Mouse (Mus musculus): ENCODE measurements around the gene Eif3k.

The Eif3k gene

DNA sequence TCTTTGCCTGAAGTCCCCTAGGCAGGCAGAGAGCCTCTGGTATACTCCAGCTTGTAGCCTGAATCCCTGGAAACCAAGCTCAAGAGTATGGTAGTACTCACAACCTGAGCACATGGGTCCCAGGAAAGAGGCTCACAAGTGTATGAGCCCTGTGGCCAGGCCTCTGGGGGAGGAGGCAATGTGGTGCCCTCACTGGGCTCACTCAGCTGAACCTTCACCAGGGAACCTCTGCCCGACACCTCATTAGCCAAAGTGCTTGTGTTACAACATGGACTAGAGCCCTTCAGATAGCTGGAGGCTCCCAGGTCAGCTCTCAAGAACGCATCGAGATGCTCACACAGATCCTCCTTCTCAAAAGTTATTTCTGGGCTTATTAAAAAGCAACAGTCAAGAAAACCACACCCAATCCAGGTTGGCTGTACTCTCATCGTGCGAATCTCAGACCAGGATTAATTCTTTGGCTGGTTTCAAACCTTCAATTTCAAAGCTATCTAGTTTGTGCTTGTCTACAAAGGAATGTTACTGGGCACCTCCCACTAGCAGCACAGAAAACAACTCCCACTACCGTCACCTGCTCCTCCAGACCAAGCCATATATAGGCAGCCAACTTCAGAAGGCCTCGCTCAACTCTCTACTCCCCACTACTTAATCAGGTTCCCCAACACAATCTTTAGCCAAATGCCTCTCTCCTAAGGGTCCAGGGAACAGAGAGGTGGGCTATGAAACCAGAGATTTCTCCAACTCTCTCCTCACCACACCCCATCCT is 42.1 kb downstream of the Eif3k start:
- DNase-seq (ENCODE audit: low read depth), result no peak

- DNase-seq (ENCODE audit: low read depth), result no peak
Observed at GRCm38 (mm10) chr7:28938654-28939053, 43.0 kb downstream of the Eif3k start.

DNA sequence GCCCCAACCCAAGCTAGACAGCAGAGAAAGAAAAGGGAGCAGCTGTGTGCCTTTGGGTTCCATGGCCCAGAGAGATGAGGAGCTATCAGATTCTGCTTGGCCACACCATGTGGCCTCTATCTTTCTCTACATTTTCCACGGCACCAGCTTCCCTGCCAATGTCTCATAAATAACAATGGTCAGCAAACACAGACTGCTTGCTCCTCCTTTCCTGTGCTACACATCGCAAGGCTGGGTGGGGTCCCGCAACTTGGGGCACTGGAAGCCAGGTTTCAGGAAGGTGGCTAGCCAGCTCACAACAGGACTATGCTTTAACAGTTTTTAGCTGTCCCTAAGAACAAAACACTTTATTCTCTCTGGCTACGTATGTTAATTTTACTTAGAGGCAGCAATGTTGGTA is 44.9 kb downstream of the Eif3k start:
- no peak for DNase-seq (ENCODE audit: low read depth)

- DNase-seq (ENCODE audit: low read depth), result no peak
Observed at GRCm38 (mm10) chr7:28933825-28934224, 47.8 kb downstream of the Eif3k start.

DNA sequence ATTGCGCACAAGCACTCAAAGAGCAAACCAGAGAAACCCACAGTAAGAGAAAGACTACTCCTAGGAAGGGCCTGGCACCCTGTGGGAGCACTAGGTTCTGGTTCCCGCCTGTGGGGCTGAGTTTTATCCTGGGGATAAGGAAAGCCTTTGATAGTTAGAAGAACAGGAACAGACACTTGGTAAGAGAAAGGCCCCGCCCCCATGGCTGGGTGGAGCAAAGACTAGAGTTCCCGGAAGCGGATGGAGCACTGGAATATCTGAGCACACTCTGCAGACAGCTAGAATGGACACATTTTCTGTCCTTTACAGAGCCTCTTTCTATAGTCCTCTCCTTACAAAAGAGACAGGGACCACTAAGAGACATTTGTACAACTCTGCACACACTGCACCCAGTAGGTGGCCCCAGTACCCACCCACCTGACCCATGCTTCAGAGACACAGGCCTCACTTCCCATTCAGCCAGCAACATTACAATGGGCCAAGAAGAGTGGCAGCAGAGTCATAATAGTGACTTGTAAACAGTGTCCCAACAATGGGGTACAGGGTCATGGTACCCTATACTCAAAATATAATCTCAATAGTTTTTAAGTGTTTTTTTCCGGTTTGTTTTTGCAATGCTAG is 49.1 kb downstream of the Eif3k start:
- peak; percentile 46 for DNase-seq (ENCODE audit: low read depth)

DNA sequence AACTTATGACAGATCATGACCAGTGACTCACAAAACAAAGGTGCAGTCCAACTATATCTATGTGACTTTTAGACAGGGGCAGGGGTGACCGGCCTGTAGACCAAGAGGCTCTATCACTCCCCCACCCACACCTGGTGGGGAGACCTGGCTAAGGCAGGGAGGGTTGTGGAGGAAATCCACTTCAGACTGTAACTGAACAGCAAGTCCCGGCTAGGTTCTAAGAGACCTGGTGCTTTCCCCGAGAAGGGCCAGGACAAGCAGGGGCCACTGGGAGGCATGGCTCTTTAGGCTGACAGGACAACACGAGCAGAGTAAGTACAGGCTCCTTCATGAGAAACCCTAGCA is 50.0 kb downstream of the Eif3k start:
- DNase-seq (ENCODE audit: low read depth), result no peak

GRCm38 (mm10) chr7:28931032-28931694 is 50.5 kb downstream of the Eif3k start:
- DNase-seq (ENCODE audit: low read depth), result peak; percentile 37

- peak; percentile 45 for DNase-seq (ENCODE audit: low read depth)
Observed at GRCm38 (mm10) chr7:28930320-28931031, 51.2 kb downstream of the Eif3k start.

GRCm38 (mm10) chr7:28929381-28929780 is 52.3 kb downstream of the Eif3k start:
- DNase-seq (ENCODE audit: low read depth), result no peak

- DNase-seq (ENCODE audit: low read depth), result peak; percentile 46
Observed at GRCm38 (mm10) chr7:28926172-28926571, 55.5 kb downstream of the Eif3k start.

DNA sequence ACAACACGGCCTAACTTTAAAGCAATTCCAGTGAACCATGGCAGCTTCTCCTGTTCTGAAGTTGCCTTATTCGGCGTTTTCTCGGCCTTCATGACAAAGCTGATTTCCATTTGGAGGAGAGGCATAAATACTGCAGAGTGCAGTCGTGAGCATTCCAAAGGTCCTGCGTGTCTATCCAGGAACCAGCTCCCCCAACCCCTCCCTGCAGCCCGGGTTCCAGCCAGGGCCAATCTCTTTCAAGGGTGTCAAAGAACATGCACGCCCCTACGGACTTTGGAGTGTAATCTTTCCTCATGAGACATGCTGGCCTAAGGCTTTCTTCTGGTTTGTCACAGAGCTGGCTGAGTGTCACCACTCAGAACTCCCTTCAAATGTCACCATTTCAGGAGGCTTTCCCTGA is 56.3 kb downstream of the Eif3k start:
- no peak for DNase-seq (ENCODE audit: low read depth)

GRCm38 (mm10) chr7:28924802-28925201 is 56.9 kb downstream of the Eif3k start:
- no peak for DNase-seq (ENCODE audit: low read depth)

DNA sequence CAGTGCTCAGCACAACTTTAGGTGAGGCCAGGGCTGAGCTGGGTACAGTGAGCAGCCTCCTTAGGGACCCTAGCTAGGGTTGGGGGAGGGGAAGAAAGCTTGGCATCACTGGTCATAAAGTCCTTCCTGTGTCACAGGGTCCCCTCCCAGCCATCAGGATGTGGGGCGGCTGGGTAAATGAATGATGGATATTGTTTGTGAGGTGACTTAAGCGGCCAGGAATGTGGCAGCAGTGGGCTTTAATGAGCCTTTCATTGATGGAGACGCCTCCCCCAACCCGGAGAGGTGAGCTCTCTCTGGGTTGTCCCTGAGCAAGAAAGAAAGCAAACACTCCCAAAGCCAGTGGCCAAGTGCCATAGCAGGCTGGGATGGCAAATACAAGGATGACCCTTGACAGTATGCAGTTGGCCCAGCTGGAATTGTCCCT is 57.8 kb downstream of the Eif3k start:
- no peak for DNase-seq (ENCODE audit: low read depth)

DNA sequence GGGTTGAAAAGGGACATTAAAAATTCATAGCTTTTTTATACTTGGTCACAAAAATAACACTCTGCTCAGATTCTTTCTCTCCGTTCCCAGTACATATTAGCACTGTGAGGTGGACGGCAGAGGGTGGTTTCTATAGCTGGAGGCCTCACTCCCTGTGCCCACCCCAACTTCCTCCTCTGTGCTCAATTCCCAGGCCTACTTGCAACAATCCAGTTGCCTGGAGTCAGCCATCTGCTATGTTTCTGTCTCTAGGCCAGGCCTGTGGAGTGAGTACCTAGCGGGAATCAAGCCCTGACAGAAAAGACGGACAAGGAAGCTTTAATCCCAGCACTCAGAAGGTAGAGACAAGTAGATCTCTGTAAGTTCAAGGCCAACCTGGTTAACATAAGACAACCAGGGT is 59.1 kb downstream of the Eif3k start:
- no peak for DNase-seq (ENCODE audit: low read depth)

GRCm38 (mm10) chr7:28921722-28922465 is 59.8 kb downstream of the Eif3k start:
- peak; percentile 53 for DNase-seq (ENCODE audit: low read depth)

All from 416B (cell line).